Mouse (Mus musculus) left cerebral cortex, postnatal 10 days (tissue): ENCODE measurements at regions not wholly inside any gene's neighbourhood (a gene's known extent, or its start where the extent isn't known, plus 50 kb on each side); places are given as distances from the start of the nearest gene placed in this dataset.
"Not testable (repeated sequence)": the region's sequence is repeated elsewhere in the genome, so short reads cannot be mapped to it uniquely, and the experiment has no call there.

ENCODE experiments used
- DNase-seq, 2 experiments: peaks; one replicate each; pipeline ENCODE4 v3.0.0; 2021 to 2022; ENCODE audit warnings: low spot score in 2 of 2, mixed read lengths in 1 of 2; ENCODE audit errors: extremely low spot score in 1 of 2
- intact Hi-C: fragments of 180-260 bp; cut with DNase I; formaldehyde crosslinking; loops from one replicate; pipeline ENCODE4 v1.15.1; 2025

GRCm38 (mm10) chr2:171620668-171621067 lies 422.6 kb downstream of the Cbln4 start:
- intact Hi-C loops: no loop called here
- no peak for DNase-seq

- intact Hi-C loops: no loop called here
These were observed 423.0 kb downstream of the Cbln4 start for GRCm38 (mm10) chr2:171620253-171620652.

GRCm38 (mm10) chr2:171618771-171619170 lies 424.5 kb downstream of the Cbln4 start:
- intact Hi-C loops: no loop called here
- DNase-seq: no peak

More at GRCm38 (mm10) chr2:171620253-171620652, 423.0 kb downstream of the Cbln4 start:
- DNase-seq: no peak

GRCm38 (mm10) chr2:171618333-171618732 lies 424.9 kb downstream of the Cbln4 start:
- DNase-seq: no peak
- intact Hi-C loops: no loop called here

- DNase-seq: no peak
- intact Hi-C loops: no loop called here
These were observed 427.8 kb downstream of the Cbln4 start for GRCm38 (mm10) chr2:171615462-171615861.

- no peak for DNase-seq
- intact Hi-C loops: no loop called here
These were observed 438.2 kb downstream of the Cbln4 start for GRCm38 (mm10) chr2:171605064-171605463.

- intact Hi-C loops: no loop called here
- no peak for DNase-seq
These were observed 448.0 kb downstream of the Cbln4 start for GRCm38 (mm10) chr2:171595240-171595639.

- no peak for DNase-seq
- intact Hi-C loops: no loop called here
These were observed 449.4 kb downstream of the Cbln4 start for GRCm38 (mm10) chr2:171593884-171594283.

GRCm38 (mm10) chr2:171592315-171592714 lies 451.0 kb downstream of the Cbln4 start:
- intact Hi-C loops: no loop called here
- DNase-seq: no peak

- DNase-seq: no peak
- intact Hi-C loops: no loop called here
These were observed 455.1 kb downstream of the Cbln4 start for GRCm38 (mm10) chr2:171588158-171588557.

GRCm38 (mm10) chr2:171587635-171588034 lies 455.6 kb downstream of the Cbln4 start:
- intact Hi-C loops: no loop called here

GRCm38 (mm10) chr2:171586853-171587220 lies 456.4 kb downstream of the Cbln4 start:
- no peak for DNase-seq
- intact Hi-C loops: no loop called here

More at GRCm38 (mm10) chr2:171587635-171588034, 455.6 kb downstream of the Cbln4 start:
- peak; percentile 38 to 54 for DNase-seq

- intact Hi-C loops: no loop called here
- peak; percentile 22 to 25 for DNase-seq
These were observed 456.9 kb downstream of the Cbln4 start for GRCm38 (mm10) chr2:171586217-171586852.

GRCm38 (mm10) chr2:171574360-171574759 lies 468.9 kb downstream of the Cbln4 start:
- intact Hi-C loops: no loop called here
- DNase-seq: no peak

- intact Hi-C loops: no loop called here
- no peak for DNase-seq
These were observed 480.6 kb downstream of the Cbln4 start for GRCm38 (mm10) chr2:171562656-171563055.

- intact Hi-C loops, DNase-seq: not testable (repeated sequence)
These were observed 500.5 kb downstream of the Cbln4 start for GRCm38 (mm10) chr2:171542768-171543167.

GRCm38 (mm10) chr2:171514876-171515275 lies 528.4 kb downstream of the Cbln4 start:
- intact Hi-C loops: no loop called here

GRCm38 (mm10) chr2:171496620-171497019 lies 546.6 kb downstream of the Cbln4 start:
- intact Hi-C loops: no loop called here

More at GRCm38 (mm10) chr2:171514876-171515275, 528.4 kb downstream of the Cbln4 start:
- DNase-seq: no peak

GRCm38 (mm10) chr2:171493741-171494140 lies 549.5 kb downstream of the Cbln4 start:
- intact Hi-C loops: loop anchor here (5.0 kb wide), 1 partner anchor 714 kb away; no protein-coding TSS in a partner anchor
- DNase-seq: peak; percentile 18 to 47

More at GRCm38 (mm10) chr2:171496620-171497019, 546.6 kb downstream of the Cbln4 start:
- DNase-seq: no peak

GRCm38 (mm10) chr2:171487284-171487683 lies 556.0 kb downstream of the Cbln4 start:
- intact Hi-C loops: no loop called here

GRCm38 (mm10) chr2:171453241-171453640 lies 590.0 kb downstream of the Cbln4 start:
- DNase-seq: no peak
- intact Hi-C loops: no loop called here

More at GRCm38 (mm10) chr2:171487284-171487683, 556.0 kb downstream of the Cbln4 start:
- DNase-seq: peak in 1 of 2 experiments; percentile 16
